Mouse (Mus musculus): ENCODE data around the gene Ndufs6. TPM values are rescaled to one million over a fixed set of nuclear protein-coding genes. Genes with fewer than 3 reads are reported as not detected.
A peak's percentile ranks its signal among the peaks of the same experiment; 100 is the strongest.

Ndufs6 gene
- polyA plus RNA-seq, 1 experiment from 2014 or later: 837 TPM

DNA sequence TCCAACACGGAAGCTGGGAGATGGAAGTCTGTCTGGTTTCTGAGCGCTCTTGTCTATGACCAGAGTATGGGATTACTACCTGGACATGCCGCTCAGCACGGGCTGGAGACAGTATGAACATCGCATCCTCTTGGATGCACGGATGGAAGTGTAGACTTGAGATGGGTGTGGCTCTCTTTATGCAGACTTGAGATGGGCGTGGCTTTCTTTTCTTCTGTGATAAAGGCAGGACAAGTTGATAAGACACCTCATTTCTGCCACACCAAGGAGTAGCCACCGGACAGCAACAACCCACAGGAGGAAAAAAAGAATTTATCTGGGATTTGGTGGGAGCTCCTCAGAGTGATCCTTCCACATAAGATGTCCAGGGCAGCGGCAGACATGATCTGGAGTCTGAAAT, 22.4 kb upstream of the Ndufs6 start:
- H3K4me2 ChIP-seq (ENCODE audit: low read length): no peak overlapping the region
- WGBS: 81% methylated on average over 9 of the region's 9 CpGs

DNA sequence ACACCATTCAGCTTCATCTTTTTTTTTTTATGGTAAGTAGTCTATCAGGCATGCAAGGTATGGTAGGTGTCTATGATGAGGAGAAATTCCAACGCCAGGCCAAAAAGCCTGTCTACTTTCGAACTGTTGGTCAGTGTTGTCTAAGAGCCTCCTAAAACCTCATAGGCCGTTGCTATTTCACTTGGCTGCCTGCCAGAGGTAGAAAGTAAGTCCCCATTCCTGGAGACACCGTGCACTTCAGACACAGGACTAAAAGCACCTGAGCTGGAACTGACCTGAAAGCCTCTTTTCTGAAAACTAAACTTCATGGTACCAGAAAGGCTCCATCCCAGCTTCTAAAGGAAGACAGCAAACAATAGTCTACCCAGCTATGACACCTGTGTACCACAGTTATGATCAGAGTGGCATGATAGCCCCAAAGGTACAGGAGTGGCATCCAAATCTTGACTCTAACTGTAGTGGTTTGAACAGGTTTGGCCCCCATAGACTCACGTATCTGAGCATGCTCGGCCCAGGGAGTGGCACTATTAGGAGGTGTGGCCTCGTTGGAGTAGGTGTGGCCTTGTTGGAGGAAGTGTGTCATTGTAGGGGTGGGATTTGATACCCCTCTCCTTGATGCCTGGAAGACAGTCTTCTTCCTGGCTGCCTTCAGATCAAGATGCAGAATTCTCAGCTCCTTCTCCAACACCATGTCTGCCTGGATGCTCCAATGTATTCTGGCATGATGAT, 19.7 kb upstream of the Ndufs6 start:
- Histone ChIP-seq H3K4me3 (ENCODE audit: control insufficient read depth in 1 of 2, insufficient read depth in 1 of 2, low read depth in 1 of 2, low read length in 2 of 2) (no peak overlapping the region), H3K36me3 (ENCODE audit: control insufficient read depth, insufficient read depth, low read length) (no peaks in the 10 kb centered on the region), H3K27ac (replicated peaks in 1 of 2; ENCODE audit: control insufficient read depth in 1 of 2, insufficient read depth in 1 of 2, low read depth in 2 of 2, low read length in 2 of 2) (no peak overlapping the region), H3K27me3 (ENCODE audit: control insufficient read depth, insufficient read depth, low read length) (no peaks in the 10 kb centered on the region), H3K4me2 (ENCODE audit: low read length) (no peak overlapping the region), H3K9me3 (ENCODE audit: control insufficient read depth, low read length) (no peaks in the 10 kb centered on the region), H3K4me1 (ENCODE audit: control insufficient read depth in 2 of 2, insufficient read depth in 2 of 2, low read length in 2 of 2) (peaks cover 10 to 16% of the 10 kb centered on the region in 2 experiments), H3K9ac (ENCODE audit: low read length) (no peak overlapping the region)
- no peak for ATAC-seq (ENCODE audit: insufficient number of reproducible peaks, insufficient read depth, low FRiP score, low read depth)
- WGBS: 53% methylated on average over 7 of the region's 7 CpGs

More for the DNA sequence above, 22.4 kb upstream of the Ndufs6 start:
- no peak overlapping the region for H3K27ac ChIP-seq (replicated peaks in 1 of 2; ENCODE audit: control insufficient read depth in 1 of 2, insufficient read depth in 1 of 2, low read depth in 2 of 2, low read length in 2 of 2)
- no peak overlapping the region for H3K4me3 ChIP-seq (ENCODE audit: control insufficient read depth in 1 of 2, insufficient read depth in 1 of 2, low read depth in 1 of 2, low read length in 2 of 2)
- H3K36me3 ChIP-seq (ENCODE audit: control insufficient read depth, insufficient read depth, low read length): no peaks in the 10 kb centered on the region
- peaks cover 10 to 16% of the 10 kb centered on the region in 2 experiments for H3K4me1 ChIP-seq (ENCODE audit: control insufficient read depth in 2 of 2, insufficient read depth in 2 of 2, low read length in 2 of 2)
- no peaks in the 10 kb centered on the region for H3K27me3 ChIP-seq (ENCODE audit: control insufficient read depth, insufficient read depth, low read length)
- no peak for ATAC-seq (ENCODE audit: insufficient number of reproducible peaks, insufficient read depth, low FRiP score, low read depth)
- no peak overlapping the region for H3K9ac ChIP-seq (ENCODE audit: low read length)
- no peaks in the 10 kb centered on the region for H3K9me3 ChIP-seq (ENCODE audit: control insufficient read depth, low read length)

DNA sequence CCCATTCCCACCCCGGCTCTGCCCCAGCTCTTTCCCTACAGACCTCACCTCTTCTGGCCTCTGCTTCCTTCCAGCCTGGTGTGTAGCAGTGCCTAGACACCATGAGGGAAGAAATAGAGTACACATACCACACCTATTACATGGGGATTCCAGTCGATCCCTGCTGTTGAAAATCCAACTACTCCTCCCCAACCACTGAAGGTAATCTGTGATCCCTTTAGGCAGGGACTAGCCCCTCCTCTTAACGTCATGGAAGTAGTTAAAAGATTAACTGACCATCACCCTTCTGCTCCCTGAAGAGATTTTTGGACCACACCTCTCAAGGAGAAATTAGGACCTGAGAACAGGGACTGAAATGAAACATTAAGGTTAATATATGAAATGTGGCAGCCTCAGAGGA, 18.8 kb upstream of the Ndufs6 start:
- Histone ChIP-seq H3K4me3 (ENCODE audit: control insufficient read depth in 1 of 2, insufficient read depth in 1 of 2, low read depth in 1 of 2, low read length in 2 of 2) (no peak overlapping the region), H3K4me2 (ENCODE audit: low read length) (no peak overlapping the region), H3K27ac (replicated peaks in 1 of 2; ENCODE audit: control insufficient read depth in 1 of 2, insufficient read depth in 1 of 2, low read depth in 2 of 2, low read length in 2 of 2) (peak overlapping the region in 1 of 2 experiments; percentile 56; a peak in 2 of 4 replicates), H3K9me3 (ENCODE audit: control insufficient read depth, low read length) (no peaks in the 10 kb centered on the region), H3K4me1 (ENCODE audit: control insufficient read depth in 2 of 2, insufficient read depth in 2 of 2, low read length in 2 of 2) (peaks cover 10 to 16% of the 10 kb centered on the region in 2 experiments), H3K36me3 (ENCODE audit: control insufficient read depth, insufficient read depth, low read length) (no peaks in the 10 kb centered on the region), H3K27me3 (ENCODE audit: control insufficient read depth, insufficient read depth, low read length) (no peaks in the 10 kb centered on the region), H3K9ac (ENCODE audit: low read length) (no peak overlapping the region)
- 45% methylated on average over 3 of the region's 3 CpGs for WGBS
- ATAC-seq (ENCODE audit: insufficient number of reproducible peaks, insufficient read depth, low FRiP score, low read depth): no peak

DNA sequence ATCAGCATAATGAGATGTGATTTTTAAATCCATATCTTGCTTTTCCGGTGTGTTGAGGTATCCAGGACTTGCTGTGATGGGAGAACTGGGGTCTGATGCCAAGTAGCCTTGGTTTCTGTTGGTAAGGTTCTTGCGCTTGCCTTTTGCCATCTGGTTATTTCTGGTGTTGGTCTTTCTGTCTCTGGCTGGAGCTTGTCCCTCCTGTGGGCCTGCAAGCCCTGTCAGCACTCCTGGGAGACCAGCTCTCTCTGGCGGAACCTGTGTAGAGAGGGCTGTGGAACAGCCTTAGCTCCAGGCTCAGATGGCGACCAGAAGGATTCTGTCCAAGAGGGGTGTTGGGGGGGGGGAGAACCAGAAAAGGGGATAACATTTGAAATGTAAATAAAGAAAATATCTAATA, 18.4 kb upstream of the Ndufs6 start:
- peak overlapping the region; percentile 51; the same call in 1 of the 2 replicates for H3K9ac ChIP-seq (ENCODE audit: low read length)
- H3K4me1 ChIP-seq (ENCODE audit: control insufficient read depth in 2 of 2, insufficient read depth in 2 of 2, low read length in 2 of 2): peaks cover 10 to 16% of the 10 kb centered on the region in 2 experiments
- ATAC-seq (ENCODE audit: insufficient number of reproducible peaks, insufficient read depth, low FRiP score, low read depth): no peak
- peak overlapping the region; percentile 56 to 85 for H3K27ac ChIP-seq (replicated peaks in 1 of 2; ENCODE audit: control insufficient read depth in 1 of 2, insufficient read depth in 1 of 2, low read depth in 2 of 2, low read length in 2 of 2)
- H3K36me3 ChIP-seq (ENCODE audit: control insufficient read depth, insufficient read depth, low read length): no peaks in the 10 kb centered on the region
- peak overlapping the region in 1 of 2 experiments; percentile 16; a peak in 1 of 4 replicates for H3K4me3 ChIP-seq (ENCODE audit: control insufficient read depth in 1 of 2, insufficient read depth in 1 of 2, low read depth in 1 of 2, low read length in 2 of 2)
- no peaks in the 10 kb centered on the region for H3K9me3 ChIP-seq (ENCODE audit: control insufficient read depth, low read length)
- WGBS: 29% methylated on average over 4 of the region's 4 CpGs
- H3K27me3 ChIP-seq (ENCODE audit: control insufficient read depth, insufficient read depth, low read length): no peaks in the 10 kb centered on the region
- H3K4me2 ChIP-seq (ENCODE audit: low read length): peak overlapping the region; percentile 55

DNA sequence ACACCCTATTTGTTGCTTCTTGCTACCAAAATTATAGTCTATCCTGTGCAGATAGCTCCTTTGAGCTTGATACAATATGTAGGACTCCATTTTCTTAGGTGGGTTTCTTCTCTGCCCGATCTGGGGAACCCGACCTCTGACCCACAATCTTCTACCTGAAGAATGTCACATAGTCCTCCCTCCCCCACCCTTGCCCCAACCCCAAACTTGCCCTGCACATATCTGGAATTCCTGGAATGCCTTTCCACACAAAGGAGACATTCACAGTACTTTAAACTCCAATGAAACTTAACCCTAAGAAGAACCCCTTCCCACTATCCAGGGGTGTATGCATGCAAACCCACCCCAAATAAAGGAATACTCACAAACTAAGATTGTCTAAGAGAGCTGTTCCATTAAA, 17.8 kb upstream of the Ndufs6 start:
- no peak for ATAC-seq (ENCODE audit: insufficient number of reproducible peaks, insufficient read depth, low FRiP score, low read depth)
- Histone ChIP-seq H3K36me3 (ENCODE audit: control insufficient read depth, insufficient read depth, low read length) (no peaks in the 10 kb centered on the region), H3K4me1 (ENCODE audit: control insufficient read depth in 2 of 2, insufficient read depth in 2 of 2, low read length in 2 of 2) (peaks cover 6 to 13% of the 10 kb centered on the region in 2 experiments), H3K27me3 (ENCODE audit: control insufficient read depth, insufficient read depth, low read length) (no peaks in the 10 kb centered on the region), H3K4me3 (ENCODE audit: control insufficient read depth in 1 of 2, insufficient read depth in 1 of 2, low read depth in 1 of 2, low read length in 2 of 2) (peak overlapping the region in 1 of 2 experiments; percentile 16; a peak in 2 of 4 replicates), H3K9me3 (ENCODE audit: control insufficient read depth, low read length) (no peaks in the 10 kb centered on the region), H3K27ac (replicated peaks in 1 of 2; ENCODE audit: control insufficient read depth in 1 of 2, insufficient read depth in 1 of 2, low read depth in 2 of 2, low read length in 2 of 2) (peak overlapping the region in 1 of 2 experiments; percentile 56; a peak in 2 of 4 replicates), H3K9ac (ENCODE audit: low read length) (peak overlapping the region; percentile 51; the same call in 1 of the 2 replicates), H3K4me2 (ENCODE audit: low read length) (peak overlapping the region; percentile 55)
- WGBS: 13% methylated on average over 2 of the region's 2 CpGs

DNA sequence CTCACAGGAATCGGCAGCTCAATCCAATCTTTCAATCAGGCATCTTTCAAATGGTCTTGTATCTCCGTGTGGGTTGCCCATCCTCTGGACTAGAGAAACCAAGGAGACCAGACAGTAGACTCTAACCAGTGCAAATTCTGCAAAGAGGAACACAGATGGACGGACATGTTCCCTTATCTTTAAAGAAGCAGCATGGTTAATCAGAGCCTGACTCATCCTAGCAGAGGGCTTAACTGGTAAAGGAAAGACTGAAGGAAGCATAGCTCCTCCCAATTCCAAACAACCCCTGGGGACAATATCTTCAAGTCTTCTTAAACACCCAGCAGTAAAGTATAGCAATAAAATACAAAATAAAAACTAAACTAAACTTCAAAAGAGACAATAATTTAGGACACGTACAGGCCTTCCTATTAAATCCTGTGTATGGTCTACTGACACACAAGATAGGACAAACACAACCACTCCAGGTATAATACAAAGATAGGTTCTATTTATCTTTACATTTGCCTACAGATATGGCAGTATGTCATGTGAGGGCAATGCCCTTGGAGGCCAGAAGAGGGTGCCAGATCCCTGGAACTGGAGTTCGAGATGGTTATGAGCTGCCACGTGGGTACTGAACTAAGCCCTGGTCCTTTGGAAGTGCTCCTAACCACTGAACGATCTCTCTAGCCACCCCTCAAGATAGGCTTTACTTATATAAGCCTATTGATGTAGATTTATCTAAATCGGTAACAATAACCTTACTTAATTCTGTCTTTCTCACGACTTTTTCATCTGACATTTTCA, 17.0 kb upstream of the Ndufs6 start:
- peak overlapping the region; percentile 55 for H3K4me2 ChIP-seq (ENCODE audit: low read length)
- no peak for ATAC-seq (ENCODE audit: insufficient number of reproducible peaks, insufficient read depth, low FRiP score, low read depth)
- peak overlapping the region in 1 of 2 experiments; percentile 56; a peak in 1 of 4 replicates for H3K27ac ChIP-seq (replicated peaks in 1 of 2; ENCODE audit: control insufficient read depth in 1 of 2, insufficient read depth in 1 of 2, low read depth in 2 of 2, low read length in 2 of 2)
- no peak overlapping the region for H3K9ac ChIP-seq (ENCODE audit: low read length)
- no peaks in the 10 kb centered on the region for H3K27me3 ChIP-seq (ENCODE audit: control insufficient read depth, insufficient read depth, low read length)
- H3K4me3 ChIP-seq (ENCODE audit: control insufficient read depth in 1 of 2, insufficient read depth in 1 of 2, low read depth in 1 of 2, low read length in 2 of 2): peak overlapping the region in 1 of 2 experiments; percentile 16; a peak in 2 of 4 replicates
- H3K36me3 ChIP-seq (ENCODE audit: control insufficient read depth, insufficient read depth, low read length): no peaks in the 10 kb centered on the region
- H3K4me1 ChIP-seq (ENCODE audit: control insufficient read depth in 2 of 2, insufficient read depth in 2 of 2, low read length in 2 of 2): peaks cover 6 to 13% of the 10 kb centered on the region in 2 experiments
- WGBS: 68% methylated on average over 9 of the region's 9 CpGs
- no peaks in the 10 kb centered on the region for H3K9me3 ChIP-seq (ENCODE audit: control insufficient read depth, low read length)

DNA sequence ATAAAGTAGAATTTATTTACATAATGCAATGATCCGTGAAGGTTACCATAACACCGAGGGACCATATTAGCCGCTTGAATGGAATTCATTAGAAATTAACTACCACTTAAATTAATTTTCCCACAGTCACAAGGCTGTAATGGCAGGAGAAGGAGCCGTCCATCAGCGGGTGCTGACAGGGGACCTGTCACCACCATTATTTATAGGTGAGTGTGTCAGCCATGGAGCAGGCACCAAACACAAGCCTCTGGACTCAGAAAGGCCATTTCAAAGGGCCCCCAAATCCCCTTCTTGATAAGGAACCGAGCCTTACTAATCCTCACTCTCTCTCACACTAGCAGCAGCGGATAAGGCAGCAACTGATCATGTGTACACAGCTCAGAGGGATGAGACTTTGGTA, 8.4 kb upstream of the Ndufs6 start:
- peak; percentile 76 for ATAC-seq (ENCODE audit: insufficient number of reproducible peaks, insufficient read depth, low FRiP score, low read depth)
- H3K27ac ChIP-seq (replicated peaks in 1 of 2; ENCODE audit: control insufficient read depth in 1 of 2, insufficient read depth in 1 of 2, low read depth in 2 of 2, low read length in 2 of 2): peak overlapping the region; percentile 80 to 85
- no peak overlapping the region for H3K4me3 ChIP-seq (ENCODE audit: control insufficient read depth in 1 of 2, insufficient read depth in 1 of 2, low read depth in 1 of 2, low read length in 2 of 2)
- 21% methylated on average over 7 of the region's 7 CpGs for WGBS
- H3K9ac ChIP-seq (ENCODE audit: low read length): 0 out of 2 replicates have a peak overlapping the region, but pooled peaks have one; percentile 32
- H3K4me1 ChIP-seq (ENCODE audit: control insufficient read depth in 2 of 2, insufficient read depth in 2 of 2, low read length in 2 of 2): peaks cover 31 to 42% of the 10 kb centered on the region in 2 experiments
- H3K9me3 ChIP-seq (ENCODE audit: control insufficient read depth, low read length): no peaks in the 10 kb centered on the region
- H3K27me3 ChIP-seq (ENCODE audit: control insufficient read depth, insufficient read depth, low read length): no peaks in the 10 kb centered on the region
- peak overlapping the region; percentile 7; the same call in 1 of the 2 replicates for H3K4me2 ChIP-seq (ENCODE audit: low read length)
- H3K36me3 ChIP-seq (ENCODE audit: control insufficient read depth, insufficient read depth, low read length): no peaks in the 10 kb centered on the region

All from heart, embryonic 14.5 days (tissue).